22 mouse cellular contexts compared by ENCODE assay signal in the genomic region with DNA sequence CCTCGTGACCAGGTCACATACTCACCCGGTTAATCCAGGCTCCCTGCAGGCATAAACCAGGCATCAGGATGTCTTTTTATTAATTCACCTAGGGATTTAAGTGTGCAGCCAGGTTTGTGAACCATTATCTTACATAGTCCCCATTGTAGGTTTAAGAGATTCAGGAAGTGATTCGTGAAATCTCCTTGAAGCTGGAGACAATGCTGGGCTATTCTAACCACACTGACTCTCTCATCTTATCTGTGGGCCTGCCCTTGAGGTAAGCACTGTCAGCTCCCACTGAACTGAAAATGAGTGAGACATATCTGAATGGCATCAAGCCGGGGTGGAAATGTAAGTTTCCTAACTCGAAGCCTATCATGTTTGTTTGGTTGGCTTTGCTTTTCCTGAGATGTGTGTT. TPM values are rescaled to one million over a fixed set of nuclear protein-coding genes. Genes with fewer than 3 reads are reported as not detected.
DNase-seq lines count a peak whose midpoint lies in the region; ATAC-seq and TF ChIP-seq lines count a peak whose summit lies in the region.
"Had no signal": no experiment of that assay in that cellular context is flagged by ENCODE, and none has a peak within 500 bp of the region (broad histone marks: within the 10 kb centered on the region; RNA-seq: fewer than 3 reads in every experiment).

No protein-coding gene starts in this region.

- H3K36me3 ChIP-seq in MEL (ENCODE audit: control insufficient read depth in 1 of 2, insufficient read depth in 2 of 2, low read length in 2 of 2): no peaks in the 10 kb centered on the region
- H3K36me3 ChIP-seq: embryonic facial prominence, embryonic 12.5 days; embryonic facial prominence, embryonic 15.5 days; forebrain, embryonic 15.5 days; hindbrain, embryonic 10.5 days; hindbrain, embryonic 13.5 days had no signal

- no peaks in the 10 kb centered on the region for H3K79me2 ChIP-seq in MEL (ENCODE audit: control insufficient read depth, insufficient read depth, low read length, poor library complexity)

- TF ChIP-seq RAD21 in MEL (IDR thresholded peaks at IDR 0.05; ENCODE audit: low read depth, low read length): no peak

- peaks cover 0 to 13% of the 10 kb centered on the region in 2 experiments; a peak in 2 of 4 replicates for H3K4me1 ChIP-seq in MEL (ENCODE audit: control insufficient read depth in 1 of 2, insufficient read depth in 2 of 2, low read length in 2 of 2)
- H3K4me1 ChIP-seq: embryonic facial prominence, embryonic 12.5 days; embryonic facial prominence, embryonic 15.5 days; forebrain, embryonic 15.5 days; hindbrain, embryonic 10.5 days; hindbrain, embryonic 13.5 days had no signal

- no peak overlapping the region for H3K4me3 ChIP-seq in MEL (ENCODE audit: control insufficient read depth in 1 of 2, insufficient read depth in 1 of 2, low read depth in 2 of 2, low read length in 2 of 2)
- H3K4me3 ChIP-seq: embryonic facial prominence, embryonic 12.5 days; embryonic facial prominence, embryonic 15.5 days; forebrain, embryonic 15.5 days; hindbrain, embryonic 10.5 days; hindbrain, embryonic 13.5 days had no signal

- no peak for TF ChIP-seq CTCF in MEL (IDR thresholded peaks at IDR 0.05 in 2 of 3, conservative IDR thresholded peaks at IDR 0.05 in 1 of 3; ENCODE audit: control insufficient read depth in 1 of 3, insufficient read depth in 1 of 3, low read depth in 2 of 3, low read length in 3 of 3, poor library complexity in 1 of 3, severe bottlenecking in 1 of 3)

- no peaks in the 10 kb centered on the region for H3K9me3 ChIP-seq in MEL (replicated peaks; ENCODE audit: insufficient read depth, low read length)
- H3K9me3 ChIP-seq: embryonic facial prominence, embryonic 12.5 days; embryonic facial prominence, embryonic 15.5 days; forebrain, embryonic 15.5 days; hindbrain, embryonic 10.5 days; hindbrain, embryonic 13.5 days had no signal

- no peak overlapping the region for H3K27ac ChIP-seq in MEL (ENCODE audit: control insufficient read depth, low read depth, low read length)
- H3K27ac ChIP-seq: embryonic facial prominence, embryonic 12.5 days; embryonic facial prominence, embryonic 15.5 days; forebrain, embryonic 15.5 days; hindbrain, embryonic 10.5 days; hindbrain, embryonic 13.5 days; hindbrain, postnatal 0 days had no signal

- no peak for TF ChIP-seq POLR2A in MEL (IDR thresholded peaks at IDR 0.05; ENCODE audit: control insufficient read depth in 1 of 2, insufficient read depth in 1 of 2, low read depth in 1 of 2, low read length in 2 of 2, poor library complexity in 1 of 2)

- H3K9ac ChIP-seq in MEL (ENCODE audit: control insufficient read depth, low read depth, low read length, poor library complexity, severe bottlenecking): no peak overlapping the region
- H3K9ac ChIP-seq: embryonic facial prominence, embryonic 12.5 days; embryonic facial prominence, embryonic 15.5 days; forebrain, embryonic 15.5 days; hindbrain, embryonic 13.5 days had no signal

- peak; percentile 41 for ATAC-seq in granulocyte monocyte progenitor cell, adult 5-6 weeks (replicated peaks; ENCODE audit: poor library complexity, severe bottlenecking)
- ATAC-seq: forebrain, embryonic 15.5 days; hindbrain, postnatal 0 days; inflammation-experienced regulatory T-cells, adult 6 months; intestine, embryonic 16.5 days; Patski had no signal

- peak; percentile 42 for DNase-seq in 416B (ENCODE audit: low read depth)
- DNase-seq in MEL (ENCODE audit: low read depth, low spot score): no peak
- no peak for DNase-seq in layer of hippocampus, postnatal 10 days (ENCODE audit: low spot score in 2 of 2)
- no peak for DNase-seq in cerebellum, adult 18-20 months
- DNase-seq in embryo, embryonic 11 days: no peak
- DNase-seq: adrenal gland, adult 2 months; adrenal gland, postnatal 14 days; cerebellum, adult 11 months; cerebellum, adult 8-10 months; cerebellum, postnatal 36 days; gastrocnemius, postnatal 25 days; kidney, adult 18-20 months had no signal

- TF ChIP-seq EP300 in MEL (IDR thresholded peaks at IDR 0.05; ENCODE audit: low read depth in 1 of 2, low read length in 2 of 2): peak in 1 of 2 experiments; percentile 34; a peak in 1 of 4 replicates

- H3K27me3 ChIP-seq in MEL (ENCODE audit: control insufficient read depth in 1 of 2, insufficient read depth in 2 of 2, low read length in 2 of 2): no peaks in the 10 kb centered on the region
- H3K27me3 ChIP-seq: embryonic facial prominence, embryonic 12.5 days; embryonic facial prominence, embryonic 15.5 days; forebrain, embryonic 15.5 days; hindbrain, embryonic 13.5 days; Patski had no signal

TF ChIP-seq in MEL, 35 proteins besides CTCF, POLR2A, EP300 and RAD21:
- TF ChIP-seq POLR2AphosphoS2 (IDR thresholded peaks at IDR 0.05; ENCODE audit: low read length) (no peak), RCOR1 (IDR thresholded peaks at IDR 0.05; ENCODE audit: low read depth, low read length) (peak; percentile 84), HCFC1 (IDR thresholded peaks at IDR 0.05; ENCODE audit: low read depth, low read length) (no peak), GATA1 (IDR thresholded peaks at IDR 0.05; ENCODE audit: low read depth, low read length) (peak; percentile 31; the same call in 1 of the 2 replicates), E2F4 (IDR thresholded peaks at IDR 0.05; ENCODE audit: borderline replicate concordance, low read depth, low read length) (no peak), MAFK (IDR thresholded peaks at IDR 0.05; ENCODE audit: borderline replicate concordance, low read depth, low read length) (no peak), JUND (IDR thresholded peaks at IDR 0.05; ENCODE audit: low read depth, low read length) (no peak)

RNA-seq across cellular contexts. Expression of gene Eml4, which starts 49.3 kb away (rescaled TPM):
- total RNA-seq in MEL (2012; rRNA removed): 25.6 and 30.7 TPM in 2 replicates
- 10 to 100 TPM in 1 of 2 experiments, not detected in 1; 42.4 TPM for polyA plus RNA-seq in MEL (2012; ENCODE audit: insufficient read depth in 1 of 2, insufficient read length in 2 of 2, low read depth in 1 of 2, low replicate concordance in 2 of 2, missing spikeins in 1 of 2)
- 33.7 and 42.4 TPM in 2 replicates for total RNA-seq in granulocyte monocyte progenitor cell, adult 5-6 weeks (2014; fragmentation: Nextera tagmentation)
- total RNA-seq in granulocyte monocyte progenitor cell, adult 5-6 weeks (2017): 82.3 and 87.2 TPM in 2 replicates
- total RNA-seq in layer of hippocampus, postnatal 10 days (2021): 10 to 100 TPM; 33.4 to 35.0 TPM
